Mouse (Mus musculus) c-Kit-negative CD71-positive TER-119-positive erythroid progenitor cells, embryonic 14.5 days (primary cell): ENCODE measurements around the gene Tmem164.

Experiments
- DNase-seq: peaks from one replicate; pipeline ENCODE4 v3.0.0-alpha.2; 2013; ENCODE audit warnings: low read depth, low spot score

The Tmem164 gene

DNA sequence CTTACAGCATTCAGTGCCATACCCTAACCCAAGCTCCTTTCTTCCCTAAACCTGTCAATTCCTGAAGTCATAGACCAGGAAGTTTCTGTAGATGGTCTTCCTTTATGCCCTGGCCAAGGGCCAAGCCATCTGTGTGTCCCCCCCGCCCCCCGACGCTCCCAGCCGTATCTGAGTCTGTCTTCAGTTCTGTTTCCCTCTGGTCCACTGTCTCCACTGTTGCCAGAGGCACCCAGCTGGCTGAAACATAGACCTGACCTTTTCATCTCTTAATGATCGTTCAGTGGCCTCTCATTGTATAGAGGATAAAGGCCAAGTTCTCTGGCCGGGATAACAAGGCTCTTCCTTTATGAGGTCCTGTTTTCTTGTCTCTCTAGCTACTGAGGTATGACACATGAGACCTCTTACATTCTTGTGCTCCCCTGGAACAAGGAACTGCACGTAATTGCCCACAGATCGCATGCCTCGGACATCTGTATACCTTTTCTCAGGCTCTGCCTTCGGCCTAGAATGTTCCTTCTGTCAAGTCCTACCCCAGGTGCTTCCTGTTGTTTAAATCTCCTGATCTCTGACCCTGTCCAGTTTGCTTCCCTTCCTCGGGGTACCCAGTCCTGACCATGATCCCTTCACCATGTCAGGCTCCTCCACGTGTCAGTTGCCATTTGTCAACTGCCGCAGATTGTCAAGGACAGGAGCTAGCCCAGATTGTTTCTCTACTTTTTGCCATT lies 147.1 kb downstream of the Tmem164 start:
- DNase-seq, result no peak

DNA sequence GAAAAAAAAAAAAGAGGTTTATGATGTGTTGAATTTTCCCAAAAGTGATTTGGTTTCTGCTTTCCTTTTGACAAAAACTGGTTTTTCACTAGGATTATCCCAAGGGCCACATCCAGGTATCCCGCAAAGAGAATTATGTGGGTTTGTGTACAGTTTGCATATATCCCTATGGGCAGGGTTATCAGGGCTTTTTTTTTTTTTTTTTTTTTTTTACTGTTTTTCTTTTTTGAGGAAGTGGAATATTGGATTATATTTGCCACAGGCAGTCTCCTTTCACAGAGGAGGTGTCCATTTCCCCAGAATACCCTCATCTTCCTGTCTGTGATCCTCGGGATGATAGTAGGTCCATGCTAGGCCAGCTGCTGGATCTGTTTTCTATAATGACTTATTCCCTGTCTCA lies 148.1 kb downstream of the Tmem164 start:
- no peak for DNase-seq

DNA sequence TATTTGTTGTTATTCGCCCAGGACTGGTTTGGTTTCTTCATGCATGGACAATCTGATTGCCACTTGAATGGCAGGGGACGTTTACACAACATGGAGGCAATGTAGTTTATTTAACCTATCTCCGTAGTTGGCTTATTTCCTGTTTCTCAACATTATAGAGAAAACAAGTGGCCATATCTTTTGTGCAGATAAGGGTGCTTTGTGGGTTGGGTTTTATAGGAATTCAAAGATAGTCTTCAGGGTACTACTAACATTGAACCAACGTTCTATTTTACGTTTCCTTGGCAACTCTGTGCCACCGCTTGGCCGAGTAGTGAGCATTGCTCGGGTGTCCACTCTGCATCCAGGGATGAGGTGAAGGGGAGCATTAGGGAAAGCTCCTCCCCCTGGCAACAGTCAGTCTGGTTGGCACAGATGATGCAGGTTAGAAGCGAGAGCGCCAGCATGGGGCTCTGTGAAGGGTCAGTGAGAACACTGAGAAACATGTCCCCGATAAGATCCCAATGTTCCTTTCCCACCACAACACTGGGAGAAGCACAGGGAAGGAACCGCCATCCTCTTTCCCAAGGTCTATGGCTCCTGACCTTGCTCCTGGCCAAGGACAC lies 148.8 kb downstream of the Tmem164 start:
- no peak for DNase-seq

DNA sequence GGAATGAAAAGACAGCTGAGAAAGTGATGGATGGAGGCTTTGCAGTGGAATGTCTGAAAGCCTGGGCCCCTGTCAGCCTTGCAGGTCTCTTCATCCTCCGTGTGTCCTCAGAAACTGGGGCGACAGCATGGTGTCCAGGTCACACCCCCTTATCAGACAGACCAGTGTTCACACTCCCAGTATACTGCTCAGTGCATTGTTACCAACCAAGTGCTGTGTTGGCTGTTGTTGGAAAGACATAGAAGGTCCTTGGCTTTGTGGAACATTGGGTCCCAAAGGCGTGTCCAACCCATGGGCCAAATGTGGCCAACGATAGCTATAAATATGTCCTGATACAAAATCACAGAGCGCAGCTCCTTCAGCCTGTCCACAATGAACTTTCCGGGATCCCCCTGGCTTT lies 149.4 kb downstream of the Tmem164 start:
- no peak for DNase-seq

DNA sequence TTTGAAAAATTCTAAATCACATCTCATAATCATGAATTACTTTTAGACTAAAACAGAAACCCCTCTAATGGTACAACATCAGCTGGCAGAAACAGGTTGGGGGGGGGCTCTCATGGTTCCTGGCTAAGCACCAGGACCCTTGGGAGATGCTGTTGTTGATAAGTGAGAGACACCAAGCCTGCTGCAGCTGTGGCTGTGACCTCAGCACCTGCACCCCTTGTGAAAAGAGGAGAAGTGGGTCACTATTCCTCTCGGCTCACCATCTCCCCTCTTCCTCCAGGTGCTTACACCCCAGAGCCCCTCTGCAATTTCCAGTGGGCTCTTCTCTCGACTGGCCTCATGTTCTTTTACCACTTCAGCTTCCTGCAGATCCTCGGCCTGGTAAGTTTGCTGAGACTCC lies 151.0 kb downstream of the Tmem164 start:
- DNase-seq, result no peak

DNA sequence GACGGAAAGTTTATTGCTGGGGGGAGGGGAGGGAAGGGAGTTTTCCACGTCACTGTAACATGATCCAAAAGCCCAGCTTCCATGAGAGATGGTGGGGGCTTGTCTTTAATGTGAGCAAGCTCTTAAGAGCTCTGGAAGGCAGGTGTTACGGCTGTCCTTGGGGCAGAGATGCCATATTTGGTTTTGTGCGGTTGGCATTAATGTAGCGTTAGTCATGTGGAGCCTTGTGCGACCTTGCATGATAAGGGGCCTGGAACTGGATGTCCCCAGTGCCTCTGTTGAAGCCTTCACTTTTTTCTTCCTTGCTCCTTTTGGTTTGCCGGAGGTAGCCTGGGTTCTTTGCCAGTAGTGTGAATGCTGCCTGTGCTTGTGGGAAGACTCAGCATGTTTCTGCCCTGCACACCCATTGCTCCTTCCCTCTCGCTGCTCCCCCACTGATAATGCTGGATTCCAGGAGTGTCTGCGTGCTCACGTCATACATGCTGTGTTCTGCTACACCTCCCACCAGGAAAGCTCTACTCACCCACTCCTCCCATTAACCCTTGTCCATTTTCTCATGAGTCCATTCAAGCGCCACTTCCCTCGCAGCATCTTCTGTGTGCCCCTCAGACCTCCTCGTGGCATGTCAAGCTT lies 152.1 kb downstream of the Tmem164 start:
- no peak for DNase-seq

DNA sequence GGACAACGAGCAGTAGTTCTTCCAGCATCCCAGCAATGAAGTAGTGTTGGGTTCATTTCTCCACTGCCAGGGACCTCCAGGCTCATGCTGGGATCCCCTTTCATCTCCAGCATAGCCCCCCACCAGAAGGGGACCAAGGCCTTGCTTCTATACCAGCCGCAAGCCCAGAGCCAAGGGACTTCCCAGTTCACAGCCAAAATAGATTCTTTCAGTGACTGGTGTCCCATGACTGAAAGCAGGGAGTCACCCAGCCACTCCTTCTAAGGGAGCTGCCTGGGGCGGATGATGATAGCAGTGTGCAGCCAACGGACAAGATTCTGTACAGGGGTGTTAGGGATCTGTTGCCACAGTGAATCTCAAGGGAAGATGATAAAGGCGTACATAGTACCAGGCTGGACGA lies 153.6 kb downstream of the Tmem164 start:
- no peak for DNase-seq

DNA sequence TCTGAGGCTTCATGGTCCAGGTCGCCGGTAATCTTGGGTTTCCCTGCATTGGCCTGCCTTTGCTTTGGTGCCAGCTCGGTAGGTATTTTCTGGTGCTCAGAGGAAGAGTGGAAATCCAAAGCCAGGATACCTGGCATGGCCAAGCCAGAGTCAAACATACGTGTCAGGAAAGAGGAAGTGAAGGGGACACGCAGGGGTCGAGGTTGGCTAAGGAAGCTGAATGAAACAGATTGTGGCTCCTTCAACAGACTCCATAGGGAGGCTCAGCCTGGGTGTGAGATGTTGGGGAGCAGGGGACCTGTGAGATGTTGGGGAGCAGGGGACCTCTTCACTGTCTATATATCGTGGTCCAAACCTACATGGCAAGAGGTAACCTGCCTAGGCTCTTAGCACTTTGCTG lies 155.2 kb downstream of the Tmem164 start:
- DNase-seq, result no peak

DNA sequence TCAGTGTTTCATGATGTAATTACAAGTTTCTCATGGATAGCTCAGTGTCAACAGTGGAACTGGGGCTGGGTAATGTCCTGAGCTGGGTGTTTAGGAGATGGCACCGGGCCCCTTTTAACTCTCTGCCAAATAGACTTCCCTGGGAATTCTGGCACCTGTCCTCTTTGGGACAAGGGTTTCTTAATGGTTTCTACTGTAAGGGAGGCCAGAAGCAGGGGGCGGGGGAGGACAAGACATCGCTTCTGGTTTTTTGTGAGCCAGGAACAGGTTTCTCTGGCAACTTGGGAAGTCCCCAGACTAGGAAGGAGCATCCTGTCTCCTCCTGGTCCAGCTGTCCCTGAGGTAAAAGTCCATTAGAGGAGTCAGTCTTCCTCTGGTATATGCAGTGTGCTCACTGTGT lies 156.1 kb downstream of the Tmem164 start:
- DNase-seq, result no peak

DNA sequence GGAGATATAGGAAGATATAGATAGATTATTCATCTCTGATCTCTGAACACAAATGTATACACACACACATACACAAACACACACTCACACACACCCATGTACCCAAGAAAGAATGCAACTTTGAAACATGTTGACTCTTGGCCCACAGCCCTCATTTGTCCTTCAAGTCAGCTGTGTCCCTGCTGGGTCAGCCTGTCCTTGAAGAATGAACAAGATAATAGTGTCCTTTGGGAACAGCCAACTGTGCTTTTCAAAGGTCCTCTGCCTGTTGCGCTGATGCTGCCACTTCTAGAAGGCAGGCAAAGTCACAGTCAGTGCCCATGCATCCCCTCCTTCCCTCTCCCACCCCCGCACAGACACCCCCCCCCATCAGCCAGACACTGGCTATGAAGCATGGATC lies 157.6 kb downstream of the Tmem164 start:
- no peak for DNase-seq

DNA sequence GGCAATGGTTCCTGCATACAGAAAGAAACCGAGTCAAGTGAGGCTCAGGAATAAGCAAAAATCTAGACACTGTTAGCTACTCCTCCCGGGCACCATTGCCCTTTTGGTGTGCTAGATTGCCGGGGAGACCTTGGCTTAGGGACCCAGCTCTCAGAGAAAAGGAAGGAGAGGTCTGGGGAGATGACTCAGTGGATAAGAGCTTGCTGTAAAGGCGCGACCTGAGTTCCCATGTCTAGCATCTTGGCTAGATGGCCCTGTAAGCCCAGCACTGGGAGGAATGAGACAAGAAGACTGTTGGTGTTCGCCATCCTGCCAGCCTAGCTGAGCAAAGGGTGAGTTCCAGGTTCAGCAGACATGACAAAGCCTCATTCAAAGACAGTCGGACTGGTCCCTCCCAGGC lies 158.2 kb downstream of the Tmem164 start:
- DNase-seq, result no peak

DNA sequence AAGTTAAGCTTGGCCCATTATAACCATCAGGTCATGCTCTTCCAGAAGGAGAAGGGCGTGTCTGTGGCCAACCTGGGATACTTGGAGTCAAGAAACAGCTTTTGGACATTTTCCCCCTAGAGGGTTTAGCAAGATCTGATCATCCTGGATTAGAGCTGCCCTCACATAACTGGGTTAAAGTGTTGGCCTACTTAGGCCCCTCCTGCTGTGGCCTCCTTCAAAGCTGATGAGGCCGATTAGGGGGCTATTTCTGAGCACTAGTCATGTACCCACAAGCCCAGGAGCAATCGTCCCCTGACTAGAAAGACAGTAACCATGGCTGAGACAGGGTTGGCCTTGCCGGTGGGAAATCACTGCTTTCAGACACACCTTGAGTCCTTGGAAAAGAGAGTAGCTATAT lies 160.7 kb downstream of the Tmem164 start:
- no peak for DNase-seq

DNA sequence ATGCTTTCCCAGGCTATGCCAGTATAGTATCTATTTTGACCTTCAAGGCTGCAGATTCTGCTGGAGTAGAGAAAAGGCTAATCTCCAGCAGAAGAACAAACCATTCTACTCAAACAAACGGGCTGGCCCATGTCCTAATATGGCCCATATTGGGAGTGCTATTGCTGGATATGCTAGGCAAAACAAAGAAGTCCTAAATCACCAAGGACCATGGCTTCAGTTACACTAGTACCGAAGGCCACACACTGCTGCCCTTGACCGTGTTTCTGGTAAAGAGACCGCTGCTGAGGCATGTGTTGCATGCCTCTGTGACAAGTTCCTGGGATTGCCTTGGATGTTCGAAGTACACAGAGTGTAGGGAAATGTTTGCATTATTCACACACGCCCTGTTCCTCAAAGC lies 165.1 kb downstream of the Tmem164 start:
- no peak for DNase-seq

DNA sequence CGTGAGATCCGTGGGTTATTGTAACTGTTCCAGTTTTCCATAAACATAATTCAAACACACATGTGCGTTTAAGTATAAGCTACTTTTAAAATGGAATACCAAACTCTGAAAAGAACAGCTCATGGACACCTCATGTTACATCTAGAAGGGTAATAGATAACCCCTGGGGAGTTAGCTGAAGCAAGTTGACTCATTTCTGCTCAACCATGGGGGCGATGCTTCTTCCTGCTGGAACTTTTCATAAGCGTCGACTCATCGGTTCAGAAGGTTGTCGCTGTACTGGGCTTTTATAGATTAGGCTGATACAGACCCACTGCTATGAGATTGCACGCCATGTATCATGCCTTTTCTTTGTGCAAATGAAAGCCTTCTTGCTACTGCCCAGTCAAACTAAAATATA lies 166.8 kb downstream of the Tmem164 start:
- DNase-seq, result no peak

DNA sequence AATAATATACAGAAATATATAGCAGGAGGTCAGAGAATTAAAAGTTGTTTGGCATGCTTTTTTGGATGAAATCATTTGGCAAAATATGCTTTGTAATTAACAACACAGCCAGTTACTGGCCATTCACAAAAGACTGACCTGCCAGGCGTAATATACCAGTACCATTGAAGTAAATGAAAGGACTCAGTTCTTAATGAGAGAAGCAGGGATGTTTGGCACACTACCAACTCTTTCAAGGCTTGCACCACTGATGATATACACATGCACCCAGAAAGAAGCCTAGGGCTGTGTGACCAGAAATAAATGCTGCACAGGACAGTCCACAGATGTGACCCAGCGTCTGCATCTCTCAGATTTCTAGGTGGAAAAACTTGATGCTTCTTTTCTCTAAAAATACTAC lies 188.6 kb downstream of the Tmem164 start:
- no peak for DNase-seq

DNA sequence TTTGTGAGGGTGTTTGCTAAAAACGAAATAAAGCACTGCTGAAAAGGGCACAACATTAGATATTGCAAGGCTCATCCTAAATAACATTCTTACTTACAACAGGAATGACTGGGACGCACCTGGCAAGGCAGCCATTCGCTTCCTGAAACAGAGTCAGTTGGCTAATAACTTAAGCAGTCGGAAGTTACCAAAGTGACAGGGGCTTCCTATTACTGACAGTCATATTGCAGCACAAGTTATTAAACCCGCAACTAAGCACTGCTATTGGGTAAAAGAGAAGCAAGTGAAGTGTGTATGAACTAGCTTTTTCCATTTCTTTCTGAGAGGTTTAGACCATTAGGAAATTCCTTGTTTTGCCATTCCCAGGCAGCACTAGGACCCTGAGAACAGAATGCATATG lies 201.0 kb downstream of the Tmem164 start:
- no peak for DNase-seq

DNA sequence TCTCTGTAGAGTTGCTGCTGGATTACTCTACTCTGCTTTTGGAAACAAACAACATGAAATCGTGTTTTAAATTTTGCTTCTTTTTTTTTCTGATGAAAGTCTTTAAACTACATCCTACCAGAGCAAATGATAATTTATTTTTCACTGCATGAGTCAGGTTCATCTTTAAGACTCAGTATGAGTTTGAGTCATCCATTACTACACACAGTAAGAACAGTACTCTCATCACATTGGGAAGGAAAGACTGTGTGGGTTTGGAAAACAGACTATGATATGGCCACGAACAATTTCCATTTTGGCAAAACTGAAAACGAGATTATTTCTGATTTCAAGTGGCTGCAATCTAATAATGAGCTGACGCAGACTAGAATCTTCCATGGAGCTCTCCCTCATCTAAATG lies 202.4 kb downstream of the Tmem164 start:
- DNase-seq, result no peak

DNA sequence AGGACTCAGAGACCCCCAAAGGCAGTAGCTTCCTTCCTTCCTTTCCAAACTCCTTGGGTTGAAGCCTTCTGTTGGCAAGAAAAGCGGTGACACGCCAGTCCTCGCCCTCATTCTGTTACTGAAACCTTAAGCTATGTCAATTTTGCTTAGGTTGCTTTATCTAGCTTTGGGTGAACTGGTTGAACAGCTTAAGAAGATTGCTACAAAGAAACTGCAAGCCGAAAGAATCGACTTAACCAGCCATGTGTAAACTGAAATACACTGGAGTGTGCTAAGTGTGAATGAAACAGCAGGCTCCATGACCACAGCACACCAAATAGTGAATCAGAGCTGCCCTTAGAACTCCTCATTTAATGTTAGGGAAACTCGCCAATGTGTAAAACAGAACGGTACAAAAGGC lies 204.8 kb downstream of the Tmem164 start:
- no peak for DNase-seq
